Mouse (Mus musculus) frontal cortex, adult 2 months (tissue): ENCODE results near the gene Grik4. TPM values are rescaled to one million over a fixed set of nuclear protein-coding genes. Genes with fewer than 3 reads are reported as not detected.
A peak's percentile ranks its signal among the peaks of the same experiment; 100 is the strongest.
"Not testable (repeated sequence)": the region's sequence is repeated elsewhere in the genome, so short reads cannot be mapped to it uniquely, and the experiment has no call there.

Experiments
- DNase-seq, 2 experiments: peaks; one replicate each; pipeline ENCODE4 v3.0.0; 2022; ENCODE audit warnings: low spot score in 1 of 2; ENCODE audit errors: extremely low spot score in 1 of 2
- polyA plus RNA-seq: library from polyadenylated mRNA; depleted of rRNA; stranded (reverse); fragments of >200 nt; gene quantifications from 2 replicates; pipeline ENCODE4 v1.2.3, GENCODE M21; 2012

Gene Grik4
- polyA plus RNA-seq, 1 experiment = 10.4 TPM

- no peak for DNase-seq
These were observed 144.2 kb downstream of the Grik4 start for GRCm38 (mm10) chr9:42800138-42800537.

GRCm38 (mm10) chr9:42799694-42800093 is 144.6 kb downstream of the Grik4 start:
- no peak for DNase-seq

- DNase-seq = no peak
These were observed 145.1 kb downstream of the Grik4 start for GRCm38 (mm10) chr9:42799242-42799641.

GRCm38 (mm10) chr9:42798280-42798679 is 146.0 kb downstream of the Grik4 start:
- DNase-seq = no peak

- DNase-seq = no peak
These were observed 147.0 kb downstream of the Grik4 start for GRCm38 (mm10) chr9:42797276-42797675.

- DNase-seq = peak; percentile 20 to 58
These were observed 148.4 kb downstream of the Grik4 start for GRCm38 (mm10) chr9:42795881-42796280.

- DNase-seq = no peak
These were observed 150.3 kb downstream of the Grik4 start for GRCm38 (mm10) chr9:42794006-42794405.

- DNase-seq = no peak
These were observed 150.7 kb downstream of the Grik4 start for GRCm38 (mm10) chr9:42793581-42793980.

- DNase-seq = no peak
These were observed 151.9 kb downstream of the Grik4 start for GRCm38 (mm10) chr9:42792381-42792780.

GRCm38 (mm10) chr9:42791779-42792178 is 152.5 kb downstream of the Grik4 start:
- DNase-seq = no peak

- DNase-seq = no peak
These were observed 152.9 kb downstream of the Grik4 start for GRCm38 (mm10) chr9:42791346-42791745.

- peak in 1 of 2 experiments; percentile 76 for DNase-seq
These were observed 155.8 kb downstream of the Grik4 start for GRCm38 (mm10) chr9:42788471-42788870.

GRCm38 (mm10) chr9:42786882-42787281 is 157.4 kb downstream of the Grik4 start:
- DNase-seq = no peak

- DNase-seq = no peak
These were observed 158.0 kb downstream of the Grik4 start for GRCm38 (mm10) chr9:42786286-42786685.

- DNase-seq = no peak
These were observed 159.0 kb downstream of the Grik4 start for GRCm38 (mm10) chr9:42785173-42785830.

- DNase-seq = no peak
These were observed 160.9 kb downstream of the Grik4 start for GRCm38 (mm10) chr9:42783248-42783903.

GRCm38 (mm10) chr9:42778471-42779263 is 165.6 kb downstream of the Grik4 start:
- not testable (repeated sequence) for DNase-seq

GRCm38 (mm10) chr9:42777913-42778312 is 166.4 kb downstream of the Grik4 start:
- no peak for DNase-seq

GRCm38 (mm10) chr9:42776804-42777203 is 167.5 kb downstream of the Grik4 start:
- no peak for DNase-seq

GRCm38 (mm10) chr9:42764823-42765560 is 179.3 kb downstream of the Grik4 start:
- DNase-seq = peak in 1 of 2 experiments; percentile 29
